Mouse (Mus musculus) c-Kit-positive CD71-positive TER-119-positive erythroid progenitor cells, embryonic 14.5 days (primary cell): ENCODE measurements around the gene Pom121l2.
A peak's percentile ranks its signal among the peaks of the same experiment; 100 is the strongest.

Source experiments
- DNase-seq: peaks from one replicate; pipeline ENCODE4 v3.0.0-alpha.2; 2013; ENCODE audit warnings: low spot score

Gene Pom121l2

GRCm38 (mm10) chr13:21980981-21981802, at the start of gene Pom121l2:
Gene Pom121l2, plus strand, starts transcription at chr13:21981194.
- no peak for DNase-seq

- no peak for DNase-seq
Observed at GRCm38 (mm10) chr13:21931740-21932139, 49.3 kb upstream of the Pom121l2 start.

- DNase-seq, result peak; percentile 69
Observed at GRCm38 (mm10) chr13:21933626-21934548, 47.1 kb upstream of the Pom121l2 start.

GRCm38 (mm10) chr13:21934982-21935791, 45.8 kb upstream of the Pom121l2 start:
- DNase-seq, result peak; percentile 78

- DNase-seq, result no peak
Observed at GRCm38 (mm10) chr13:21935833-21936232, 45.2 kb upstream of the Pom121l2 start.

GRCm38 (mm10) chr13:21936968-21937367, 44.0 kb upstream of the Pom121l2 start:
- peak; percentile 96 for DNase-seq

- peak; percentile 98 for DNase-seq
Observed at GRCm38 (mm10) chr13:21940213-21940612, 40.8 kb upstream of the Pom121l2 start.

- DNase-seq, result peak; percentile 75
Observed at GRCm38 (mm10) chr13:21940811-21941321, 40.1 kb upstream of the Pom121l2 start.

- no peak for DNase-seq
Observed at GRCm38 (mm10) chr13:21943644-21944043, 37.4 kb upstream of the Pom121l2 start.

- DNase-seq, result no peak
Observed at GRCm38 (mm10) chr13:21944592-21944925, 36.4 kb upstream of the Pom121l2 start.

- DNase-seq, result peak; percentile 68
Observed at GRCm38 (mm10) chr13:21944926-21945740, 35.9 kb upstream of the Pom121l2 start, which contains the start of gene Zfp184. Gene Zfp184, plus strand, starts transcription at chr13:21945094.

GRCm38 (mm10) chr13:21969269-21969668, 11.7 kb upstream of the Pom121l2 start:
- no peak for DNase-seq

GRCm38 (mm10) chr13:21969816-21970215, 11.2 kb upstream of the Pom121l2 start:
- DNase-seq, result no peak

GRCm38 (mm10) chr13:21971641-21972040, 9.4 kb upstream of the Pom121l2 start:
- peak; percentile 25 for DNase-seq

GRCm38 (mm10) chr13:21974221-21974725, 6.7 kb upstream of the Pom121l2 start:
- DNase-seq, result peak; percentile 93

- DNase-seq, result peak; percentile 87
Observed at GRCm38 (mm10) chr13:21974726-21975473, 6.1 kb upstream of the Pom121l2 start.

GRCm38 (mm10) chr13:21981803-21982193, 804 bp downstream of the Pom121l2 start:
- no peak for DNase-seq

GRCm38 (mm10) chr13:21984486-21984885, 3.5 kb downstream of the Pom121l2 start:
- DNase-seq, result no peak

- no peak for DNase-seq
Observed at GRCm38 (mm10) chr13:21992550-21992949, 11.6 kb downstream of the Pom121l2 start.
